Mouse (Mus musculus) cerebellum, adult 2 months (tissue): ENCODE results near the gene Pmm1. TPM values are rescaled to one million over a fixed set of nuclear protein-coding genes. Genes with fewer than 3 reads are reported as not detected.
A peak's percentile ranks its signal among the peaks of the same experiment; 100 is the strongest.

ENCODE experiments used
- DNase-seq, 2 experiments: peaks; one replicate each; pipeline ENCODE4 v3.0.0; 2021
- H3K27ac ChIP-seq: fragments of 200-500 bp; 2 replicates; pipeline ENCODE4 v1.5.1; 2012; ENCODE audit warnings: low read length, control low read depth, inconsistent platforms; ENCODE audit not compliant: insufficient read depth
- H3K27me3 ChIP-seq: fragments of 200-500 bp; 2 replicates; pipeline ENCODE4 v1.6.1; 2012; ENCODE audit warnings: inconsistent platforms, mild to moderate bottlenecking, low read length, moderate library complexity; ENCODE audit not compliant: control insufficient read depth, insufficient read depth
- H3K4me1 ChIP-seq: fragments of 200-500 bp; 2 replicates; pipeline ENCODE4 v1.6.1; 2011; ENCODE audit warnings: low read length; ENCODE audit not compliant: control insufficient read depth, insufficient read depth
- H3K4me3 ChIP-seq: fragments of 200-500 bp; replicated peaks from 2 replicates; pipeline ENCODE3; 2011; ENCODE audit warnings: mild to moderate bottlenecking, low read depth, low read length, control low read depth; ENCODE audit not compliant: insufficient read depth
- CTCF ChIP-seq: fragments of 200-500 bp; IDR thresholded peaks from 2 replicates; pipeline ENCODE4 v1.5.1; 2011; ENCODE audit warnings: low read depth, mild to moderate bottlenecking, control low read depth, low read length, moderate library complexity, borderline replicate concordance; ENCODE audit not compliant: insufficient read depth
- POLR2A ChIP-seq: fragments of 200-500 bp; IDR thresholded peaks from 2 replicates; pipeline ENCODE4 v1.6.1; 2011; ENCODE audit warnings: low read length, control low read depth, borderline replicate concordance; ENCODE audit not compliant: insufficient read depth
- WGBS: fragments of 180-500 bp; shearing (Covaris S2); methylation state at CpG from one replicate; pipeline ENCODE4 v1.1.7; 2018; 5-methylcytosine and 5-hydroxymethylcytosine counted together
- polyA plus RNA-seq: library from polyadenylated mRNA; depleted of rRNA; stranded (reverse); fragments of >200 nt; gene quantifications from 2 replicates; pipeline ENCODE4 v1.2.3, GENCODE M21; 2012; rRNA removed

Pmm1 gene
- 249 and 289 TPM in 2 replicates for polyA plus RNA-seq

- 1% methylated on average over 76 of the region's 77 CpGs for WGBS
- H3K4me1 ChIP-seq, result peaks cover 9% of the 10 kb centered on the region
- peak; percentile 98 to 99 for DNase-seq
- H3K27ac ChIP-seq, result peak within 1 kb of the TSS; percentile 94
- TF ChIP-seq POLR2A (peak; percentile 59; the same call in 1 of the 2 replicates), CTCF (peak; percentile 81)
- peak within 1 kb of the TSS; percentile 85 for H3K4me3 ChIP-seq
- H3K27me3 ChIP-seq, result no peaks in the 10 kb centered on the region
These were observed at the start of gene Pmm1 for GRCm38 (mm10) chr15:81960171-81961077. Gene Pmm1, minus strand, starts transcription at chr15:81960930.

DNA sequence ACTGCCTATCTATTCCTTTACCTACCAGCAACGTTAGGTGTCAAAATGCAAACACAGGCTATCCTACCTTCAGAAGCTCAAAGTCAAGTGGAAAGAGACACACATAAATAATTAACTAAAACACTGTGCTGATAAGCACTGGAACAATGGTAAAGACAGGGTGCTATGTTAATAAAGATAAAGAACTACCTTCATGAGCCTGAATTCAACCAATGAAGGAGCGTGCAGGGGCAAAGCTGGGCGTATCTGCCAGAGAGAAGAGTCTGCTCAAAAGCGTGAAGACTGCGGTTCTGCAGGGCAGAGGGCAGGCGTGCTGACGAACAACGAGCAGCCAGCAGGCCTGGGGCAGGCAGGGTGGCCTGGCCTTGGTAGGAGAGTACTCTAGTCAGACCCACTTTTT is 43.5 kb upstream of the Pmm1 start:
- H3K27me3 ChIP-seq, result no peaks in the 10 kb centered on the region
- WGBS, result 90% methylated on average over 8 of the region's 8 CpGs
- no peak overlapping the region for H3K4me3 ChIP-seq
- H3K4me1 ChIP-seq, result no peaks in the 10 kb centered on the region
- H3K27ac ChIP-seq, result no peak overlapping the region
- DNase-seq, result no peak
- no peak for TF ChIP-seq POLR2A

DNA sequence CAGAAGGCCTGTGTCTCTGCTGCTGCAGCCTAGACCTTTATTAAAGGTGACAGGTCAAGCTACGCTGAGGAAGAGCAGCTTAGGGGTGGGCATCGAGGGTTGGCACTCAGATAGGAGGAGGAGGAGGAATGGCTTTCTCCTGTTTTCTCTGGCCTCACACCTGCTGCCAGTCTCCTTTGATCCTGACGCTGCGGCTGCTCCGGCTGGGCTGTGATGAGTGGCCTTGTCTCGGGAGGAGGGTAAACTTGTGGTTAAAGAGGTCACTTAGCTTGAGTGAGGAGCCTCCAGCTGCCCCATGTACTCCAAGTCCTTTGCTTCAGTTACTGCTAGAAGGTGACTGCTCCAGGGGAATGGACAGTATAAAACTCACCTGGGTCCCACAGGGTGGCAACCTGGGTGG is 33.3 kb upstream of the Pmm1 start:
- no peak for TF ChIP-seq CTCF
- no peak overlapping the region for H3K27ac ChIP-seq
- 80% methylated on average over 6 of the region's 6 CpGs for WGBS
- H3K4me1 ChIP-seq, result peaks cover 3% of the 10 kb centered on the region
- H3K27me3 ChIP-seq, result no peaks in the 10 kb centered on the region
- no peak overlapping the region for H3K4me3 ChIP-seq
- DNase-seq, result no peak

DNA sequence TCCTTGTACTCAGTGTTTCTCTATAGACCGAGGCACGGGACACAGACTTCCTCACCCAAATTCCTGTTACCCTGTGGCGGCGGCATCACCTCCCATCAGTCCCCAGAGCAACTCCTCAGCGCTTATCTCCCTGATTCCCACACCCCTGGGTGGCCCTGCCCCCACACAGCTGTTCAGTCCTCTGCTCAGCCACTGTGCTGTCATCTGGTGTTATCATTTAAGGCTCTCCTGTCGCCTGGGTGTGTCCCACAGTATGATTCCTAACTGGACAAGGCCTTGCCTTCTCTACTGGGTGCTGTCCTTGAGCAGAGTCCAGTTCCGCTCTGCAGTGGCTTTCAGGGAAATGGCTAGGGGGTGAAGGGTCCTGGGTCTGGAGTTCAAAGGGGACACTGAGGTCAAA is 29.8 kb upstream of the Pmm1 start:
- peaks cover 3% of the 10 kb centered on the region for H3K4me1 ChIP-seq
- no peak overlapping the region for H3K27ac ChIP-seq
- DNase-seq, result no peak
- 66% methylated on average over 7 of the region's 7 CpGs for WGBS
- no peaks in the 10 kb centered on the region for H3K27me3 ChIP-seq
- TF ChIP-seq POLR2A (no peak), CTCF (no peak)
- H3K4me3 ChIP-seq, result no peak overlapping the region

DNA sequence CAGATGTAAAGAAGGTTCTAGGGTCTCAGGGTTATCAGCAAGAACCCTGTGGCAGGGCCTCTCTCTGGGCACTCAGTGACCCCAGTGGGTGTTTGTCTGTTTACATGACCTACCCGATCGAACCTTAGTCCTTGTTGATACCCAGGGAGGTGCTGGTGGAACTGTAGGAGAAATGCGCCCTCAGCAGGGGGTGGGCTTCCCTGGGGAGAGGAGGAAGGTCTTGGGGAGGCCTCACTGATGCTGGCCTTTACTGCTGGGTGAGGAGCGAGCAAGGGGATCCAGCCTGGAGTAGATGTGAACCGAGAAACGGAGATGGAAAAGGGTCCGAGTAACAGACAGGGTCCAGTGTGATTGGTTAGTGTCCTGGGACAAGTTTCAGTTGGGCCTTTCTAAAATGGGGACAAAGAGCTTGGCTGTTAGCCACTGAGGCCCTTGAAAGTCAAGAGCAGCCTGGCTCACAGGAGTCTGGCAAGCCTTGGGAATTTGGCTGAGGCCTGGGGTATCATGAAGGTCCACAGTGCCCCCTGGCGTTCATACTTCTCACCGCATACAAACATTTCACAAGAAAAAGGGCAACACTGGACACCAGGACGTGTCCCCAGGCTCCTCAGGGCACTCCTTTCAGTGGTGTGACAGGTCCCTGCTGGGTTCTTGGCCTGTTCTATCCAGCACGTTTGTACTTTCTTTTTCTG is 28.8 kb upstream of the Pmm1 start:
- H3K27me3 ChIP-seq, result no peaks in the 10 kb centered on the region
- TF ChIP-seq POLR2A (no peak), CTCF (peak; percentile 88)
- no peak overlapping the region for H3K4me3 ChIP-seq
- H3K4me1 ChIP-seq, result peaks cover 3% of the 10 kb centered on the region
- 30% methylated on average over 11 of the region's 11 CpGs for WGBS
- no peak overlapping the region for H3K27ac ChIP-seq
- peak; percentile 87 to 89 for DNase-seq

DNA sequence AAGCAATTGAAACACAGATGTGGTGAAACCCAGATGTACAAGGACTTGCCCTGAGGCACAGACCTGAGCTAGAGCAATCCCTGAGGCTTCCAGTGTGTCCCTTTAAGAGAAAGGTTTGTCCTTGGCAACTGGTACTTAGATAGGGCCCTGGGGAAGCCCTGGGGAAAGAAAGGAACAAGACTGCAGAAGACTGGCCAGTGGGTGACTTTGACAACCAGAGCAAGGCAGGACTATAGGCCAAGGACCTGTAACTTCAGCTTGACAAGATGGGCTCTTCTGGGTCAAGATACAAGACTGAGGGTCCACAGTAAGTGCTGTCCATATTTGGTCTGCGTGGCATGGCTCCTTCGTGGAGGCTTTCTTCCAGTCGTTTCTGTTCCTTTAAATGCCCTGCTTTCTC is 26.9 kb upstream of the Pmm1 start, which contains the start of gene Xrcc6:
Xrcc6 (plus strand) TSS at position 190 of the 400 bp plus-strand sequence.
- TF ChIP-seq CTCF, result no peak
- no peak within 1 kb of the TSS for H3K4me3 ChIP-seq
- 70% methylated on average over 3 of the region's 3 CpGs for WGBS
- no peaks in the 10 kb centered on the region for H3K27me3 ChIP-seq
- DNase-seq, result no peak
- no peak within 1 kb of the TSS for H3K27ac ChIP-seq
- H3K4me1 ChIP-seq, result peaks cover 3% of the 10 kb centered on the region

- H3K27me3 ChIP-seq, result no peaks in the 10 kb centered on the region
- H3K4me3 ChIP-seq, result no peak overlapping the region
- WGBS, result 54% methylated on average over 2 of the region's 2 CpGs
- no peak overlapping the region for H3K27ac ChIP-seq
- TF ChIP-seq CTCF, result no peak
- TF ChIP-seq POLR2A, result no peak
- DNase-seq, result peak in 1 of 2 experiments; percentile 9
- H3K4me1 ChIP-seq, result peaks cover 3% of the 10 kb centered on the region
These were observed 24.8 kb upstream of the Pmm1 start for GRCm38 (mm10) chr15:81985267-81986161.
